Mouse (Mus musculus) bone marrow macrophage, adult 2 months (primary cell): ENCODE measurements around the gene Keap1.

Source experiments
- CTCF ChIP-seq: IDR thresholded peaks from 2 replicates; pipeline ENCODE4 v1.5.1; 2012; ENCODE audit warnings: low read depth, mild to moderate bottlenecking, low read length, moderate library complexity
- POLR2A ChIP-seq: IDR thresholded peaks from 2 replicates; pipeline ENCODE4 v1.6.1; 2012; ENCODE audit warnings: mild to moderate bottlenecking, low read depth, low read length, borderline replicate concordance

GRCm38 (mm10) chr9:21275727-21276126 is 36.6 kb upstream of the Keap1 start:
- no peak for TF ChIP-seq CTCF
- TF ChIP-seq POLR2A, result no peak
